Mouse (Mus musculus) layer of hippocampus, postnatal 36 days (tissue): ENCODE data around the gene Myo1e. TPM values are rescaled to one million over a fixed set of nuclear protein-coding genes. Genes with fewer than 3 reads are reported as not detected.

Source experiments
- DNase-seq, 2 experiments: peaks; one replicate each; pipeline ENCODE4 v3.0.0; 2022
- total RNA-seq, 2 experiments: library from RNA; stranded (reverse); gene quantifications; 2 replicates each; pipeline ENCODE4 v1.2.3; 2021

Myo1e gene
- total RNA-seq, 2 experiments from 2014 or later, result 8.0 to 8.1 TPM

- no peak for DNase-seq
Observed at GRCm38 (mm10) chr9:70371638-70372037, 164.5 kb downstream of the Myo1e start.

- DNase-seq, result no peak
Observed at GRCm38 (mm10) chr9:70379502-70380467, 172.6 kb downstream of the Myo1e start.

- no peak for DNase-seq
Observed at GRCm38 (mm10) chr9:70382091-70382490, 174.9 kb downstream of the Myo1e start.

GRCm38 (mm10) chr9:70383750-70384149, 176.6 kb downstream of the Myo1e start:
- DNase-seq, result no peak

GRCm38 (mm10) chr9:70384494-70384893, 177.3 kb downstream of the Myo1e start:
- no peak for DNase-seq

- DNase-seq, result no peak
Observed at GRCm38 (mm10) chr9:70384958-70385728, 178.0 kb downstream of the Myo1e start.

GRCm38 (mm10) chr9:70387410-70388119, 180.4 kb downstream of the Myo1e start:
- DNase-seq, result no peak

GRCm38 (mm10) chr9:70389548-70389947, 182.4 kb downstream of the Myo1e start:
- no peak for DNase-seq

- no peak for DNase-seq
Observed at GRCm38 (mm10) chr9:70391042-70391441, 183.9 kb downstream of the Myo1e start.

GRCm38 (mm10) chr9:70391660-70392562, 184.8 kb downstream of the Myo1e start:
- no peak for DNase-seq

GRCm38 (mm10) chr9:70392563-70392907, 185.4 kb downstream of the Myo1e start:
- DNase-seq, result peak; percentile 28 to 54

GRCm38 (mm10) chr9:70395617-70396016, 188.5 kb downstream of the Myo1e start:
- DNase-seq, result no peak

- no peak for DNase-seq
Observed at GRCm38 (mm10) chr9:70396083-70396482, 188.9 kb downstream of the Myo1e start.

GRCm38 (mm10) chr9:70401937-70402539, 194.9 kb downstream of the Myo1e start:
- peak in 1 of 2 experiments; percentile 27 for DNase-seq

GRCm38 (mm10) chr9:70406596-70406995, 199.4 kb downstream of the Myo1e start:
- no peak for DNase-seq

GRCm38 (mm10) chr9:70408791-70409190, 201.6 kb downstream of the Myo1e start:
- DNase-seq, result no peak

- DNase-seq, result no peak
Observed at GRCm38 (mm10) chr9:70409743-70410142, 202.6 kb downstream of the Myo1e start.

GRCm38 (mm10) chr9:70410668-70411067, 203.5 kb downstream of the Myo1e start:
- no peak for DNase-seq

- DNase-seq, result no peak
Observed at GRCm38 (mm10) chr9:70413038-70413437, 205.9 kb downstream of the Myo1e start.

GRCm38 (mm10) chr9:70416412-70416811, 209.3 kb downstream of the Myo1e start:
- DNase-seq, result no peak
